Mouse (Mus musculus): Measurements from ENCODE around the gene Haus4.

Gene Haus4

DNA sequence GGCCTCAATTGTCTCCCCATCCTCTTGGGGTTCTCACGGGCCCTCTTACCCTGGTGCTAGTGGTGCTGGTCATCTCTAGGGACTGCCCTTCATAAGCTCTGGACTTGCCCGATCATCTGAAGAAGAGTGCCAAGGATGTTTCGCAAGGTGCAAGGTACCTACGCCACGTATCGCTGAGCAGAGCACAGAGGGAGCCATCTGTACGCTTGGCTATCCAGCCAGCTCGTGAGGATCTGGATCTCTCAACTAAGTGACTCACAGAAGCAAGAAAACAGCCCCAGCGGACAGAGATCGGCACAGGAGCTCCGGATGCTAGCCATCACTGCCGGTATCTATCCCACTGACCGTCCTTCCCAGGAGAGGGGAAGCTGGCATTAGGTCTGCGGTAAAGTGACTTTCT, 57.7 kb downstream of the Haus4 start:
- in situ Hi-C loops (cut with MboI, MseI): no loop called here

DNA sequence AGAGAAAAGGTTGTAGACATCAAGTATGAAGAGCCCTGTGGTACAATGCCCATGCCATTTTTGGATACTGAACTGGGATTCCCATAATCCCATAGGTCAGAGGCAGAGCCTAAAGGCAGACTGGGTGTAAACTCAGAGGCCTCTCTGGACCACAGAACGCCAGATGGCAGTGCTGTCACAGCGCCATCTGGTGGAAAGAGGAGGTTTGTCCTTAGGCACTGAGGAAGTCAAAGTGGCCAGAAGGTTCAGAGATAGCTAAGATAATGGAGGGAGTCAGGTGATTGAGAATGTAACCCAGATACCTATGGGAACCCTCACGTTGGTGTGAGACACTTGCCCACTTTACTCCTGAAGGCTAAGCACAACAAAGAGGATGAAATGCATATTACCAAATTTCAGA, 60.2 kb downstream of the Haus4 start:
- in situ Hi-C loops (cut with MboI, MseI): no loop called here

DNA sequence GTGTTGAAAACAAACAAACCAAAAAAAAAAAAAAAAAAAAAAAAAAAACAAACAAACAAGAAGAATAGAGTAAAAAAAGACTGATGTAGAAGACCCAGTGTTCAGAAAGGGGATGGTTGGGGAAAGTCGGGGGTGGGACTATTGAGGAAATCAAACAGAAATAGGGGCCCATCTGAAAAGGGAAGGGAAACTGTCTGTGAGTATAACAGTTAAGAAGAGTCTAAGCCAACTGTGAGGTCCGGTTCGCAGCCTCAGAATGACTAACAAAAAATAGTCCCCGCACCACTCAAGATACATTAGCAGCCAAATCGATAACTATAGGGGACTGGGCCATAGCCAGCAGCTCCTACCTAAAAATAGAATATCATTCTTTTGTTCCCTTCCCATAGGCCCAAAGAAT, 61.2 kb downstream of the Haus4 start:
- in situ Hi-C loops (cut with MboI, MseI): no loop called here

DNA sequence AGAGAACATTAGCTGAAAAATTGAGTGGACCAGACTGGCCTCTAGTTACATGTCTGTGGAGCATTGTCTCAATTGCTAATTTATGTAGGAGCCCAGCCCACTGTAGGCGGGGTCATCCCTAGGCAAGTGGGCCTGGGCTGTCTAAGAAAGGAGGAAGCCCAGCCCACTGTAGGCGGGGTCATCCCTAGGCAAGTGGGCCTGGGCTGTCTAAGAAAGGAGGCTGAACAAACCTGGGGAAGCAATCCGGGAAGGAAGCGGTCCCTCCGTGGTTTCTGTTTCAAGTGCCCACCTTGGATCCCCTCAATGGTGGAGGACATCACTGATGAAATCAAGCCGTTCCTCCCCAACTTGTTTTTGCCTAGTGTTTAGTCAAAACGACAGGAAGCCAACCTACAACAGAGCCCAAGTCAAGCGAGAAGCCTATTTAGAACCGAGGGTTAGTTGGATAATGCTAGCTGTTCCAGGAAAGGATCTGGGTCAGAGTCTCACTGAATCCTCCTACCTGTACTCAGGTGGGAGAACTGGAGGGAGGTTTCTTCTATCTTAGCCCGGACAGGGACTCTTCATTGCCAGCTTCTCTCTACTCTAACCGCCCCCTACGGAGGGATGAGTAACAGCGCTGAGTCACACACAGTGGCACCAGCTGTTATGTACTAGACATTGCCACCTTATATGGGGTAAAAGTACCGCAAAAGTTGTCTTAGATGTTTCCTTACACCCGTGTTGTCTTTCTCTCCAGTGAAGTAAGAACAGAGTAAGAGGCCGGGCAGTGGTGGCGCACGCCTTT, 61.9 kb downstream of the Haus4 start:
- in situ Hi-C loops (cut with MboI, MseI): no loop called here

All from regulatory T cell (primary cell).